Mouse (Mus musculus) heart, postnatal 0 days (tissue): ENCODE results near the gene 1700029I15Rik.

Experiments
- CTCF ChIP-seq: IDR thresholded peaks from 2 replicates; pipeline ENCODE4 v1.5.1; 2016; ENCODE audit warnings: antibody characterized with exemption, control low read depth, low read depth
- EP300 ChIP-seq: IDR thresholded peaks from 2 replicates; pipeline ENCODE4 v1.6.1; 2016; ENCODE audit warnings: antibody characterized with exemption, low read depth

DNA sequence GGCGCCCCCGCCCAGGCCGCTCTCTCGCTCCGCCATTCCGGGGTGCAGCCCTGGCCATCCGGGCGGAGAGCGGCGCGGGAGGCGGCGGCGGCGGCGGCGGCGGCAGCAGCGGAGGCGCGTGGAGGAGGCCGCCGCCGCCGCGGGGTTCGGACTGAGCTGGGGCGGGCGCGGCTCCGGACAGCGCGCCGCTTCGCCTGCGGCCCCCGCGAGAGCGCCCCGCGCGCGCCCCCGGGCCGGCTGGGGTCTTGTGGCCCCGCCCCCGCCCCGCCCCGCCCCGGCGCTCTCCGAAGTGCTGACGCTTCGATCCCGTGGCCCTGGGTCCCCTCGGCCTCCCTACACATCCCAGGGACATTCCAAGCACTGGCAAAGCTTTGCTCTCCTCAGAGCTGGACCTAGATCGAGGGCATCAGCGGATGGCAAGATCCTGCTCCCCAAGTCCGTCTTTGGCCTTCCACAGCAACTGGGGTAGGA is 18.8 kb downstream of the 1700029I15Rik start, which contains the start of gene Mapk8ip1:
- TF ChIP-seq CTCF (no peak), EP300 (no peak)
